Mouse (Mus musculus) bone marrow macrophage, adult 2 months (primary cell): Measurements from ENCODE around the gene Vamp1.

Experiments
- CTCF ChIP-seq: IDR thresholded peaks from 2 replicates; pipeline ENCODE4 v1.5.1; 2012; ENCODE audit warnings: low read depth, mild to moderate bottlenecking, low read length, moderate library complexity
- POLR2A ChIP-seq: IDR thresholded peaks from 2 replicates; pipeline ENCODE4 v1.6.1; 2012; ENCODE audit warnings: mild to moderate bottlenecking, low read depth, low read length, borderline replicate concordance

DNA sequence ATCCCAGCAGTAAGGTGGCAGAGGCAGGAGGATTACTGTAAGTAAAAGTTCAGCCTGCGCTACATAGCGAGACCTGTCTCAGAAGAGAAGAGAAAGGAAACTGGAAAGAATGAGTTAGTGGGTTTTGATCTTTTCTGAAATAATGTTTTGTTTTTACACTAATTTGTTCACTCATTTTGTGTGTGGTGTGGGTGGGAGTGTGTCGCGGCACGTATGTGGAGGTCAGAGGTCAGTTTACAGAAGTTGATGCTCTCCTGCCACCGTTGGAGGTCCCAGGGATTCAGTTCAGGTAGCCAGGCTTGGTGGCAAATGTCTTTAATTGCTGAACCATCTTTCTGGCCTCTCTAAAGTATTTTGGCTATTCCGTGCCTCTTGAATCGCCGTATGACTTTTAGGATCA lies 48.9 kb downstream of the Vamp1 start:
- TF ChIP-seq CTCF, result no peak
- no peak for TF ChIP-seq POLR2A
